Mouse (Mus musculus): ENCODE measurements around the gene Epdr1.

GRCm38 (mm10) chr13:19608120-19608519 lies 11.6 kb downstream of the Epdr1 start:
- TF ChIP-seq CTCF (IDR thresholded peaks at IDR 0.05; ENCODE audit: control insufficient read depth, insufficient read depth, insufficient replicate concordance, low read depth, low read length) (no peak), POLR2A (IDR thresholded peaks at IDR 0.05; ENCODE audit: control insufficient read depth, low read depth, low read length) (no peak)
